Mouse (Mus musculus): ENCODE data around the gene Hectd1.

Hectd1 gene

DNA sequence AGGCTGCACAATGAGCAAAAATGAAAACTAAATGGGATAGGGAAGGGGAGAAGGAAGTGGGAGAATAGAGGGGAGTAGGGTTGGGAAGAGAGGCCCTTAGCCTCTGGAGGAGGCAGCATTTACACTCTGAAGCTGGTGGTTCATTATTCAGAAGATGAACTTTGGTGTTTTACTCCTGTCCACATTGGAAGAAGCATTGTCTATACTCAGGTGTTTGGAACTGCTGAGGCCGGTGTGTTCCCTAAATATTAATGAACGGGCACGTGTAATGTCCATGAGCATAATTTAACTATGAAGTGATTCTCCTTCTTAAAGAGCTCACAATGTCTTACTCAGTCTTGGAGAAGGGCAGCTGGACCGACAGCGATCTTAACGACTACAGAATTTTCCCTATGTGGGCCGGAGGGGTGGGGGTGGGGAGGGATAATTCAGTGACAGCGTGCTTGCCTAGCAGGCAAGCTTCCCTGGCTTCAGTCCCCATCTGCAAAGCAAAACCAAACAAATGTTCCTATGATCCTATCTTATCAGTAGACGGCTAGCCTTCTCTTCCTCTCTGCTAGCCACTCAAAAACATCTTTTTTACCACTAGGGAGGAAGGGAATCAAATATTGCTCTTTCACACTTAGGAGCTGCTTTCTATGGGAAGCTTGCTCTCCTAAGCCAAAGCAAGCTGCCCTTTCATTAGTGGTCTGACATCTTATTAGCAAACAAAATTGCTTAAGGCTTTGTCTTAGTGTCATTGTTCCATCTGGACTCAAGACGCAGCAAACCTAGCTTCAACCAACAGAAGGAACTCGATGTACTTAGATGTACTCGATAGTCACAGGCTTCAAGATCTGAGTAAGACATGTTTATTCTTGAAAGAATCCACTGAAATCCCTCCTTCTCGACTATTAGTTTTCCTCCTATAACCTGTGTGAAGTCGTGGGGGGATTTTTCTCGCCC is 14.5 kb upstream of the Hectd1 start:
- no peak for DNase-seq (ENCODE audit: extremely low spot score)

DNA sequence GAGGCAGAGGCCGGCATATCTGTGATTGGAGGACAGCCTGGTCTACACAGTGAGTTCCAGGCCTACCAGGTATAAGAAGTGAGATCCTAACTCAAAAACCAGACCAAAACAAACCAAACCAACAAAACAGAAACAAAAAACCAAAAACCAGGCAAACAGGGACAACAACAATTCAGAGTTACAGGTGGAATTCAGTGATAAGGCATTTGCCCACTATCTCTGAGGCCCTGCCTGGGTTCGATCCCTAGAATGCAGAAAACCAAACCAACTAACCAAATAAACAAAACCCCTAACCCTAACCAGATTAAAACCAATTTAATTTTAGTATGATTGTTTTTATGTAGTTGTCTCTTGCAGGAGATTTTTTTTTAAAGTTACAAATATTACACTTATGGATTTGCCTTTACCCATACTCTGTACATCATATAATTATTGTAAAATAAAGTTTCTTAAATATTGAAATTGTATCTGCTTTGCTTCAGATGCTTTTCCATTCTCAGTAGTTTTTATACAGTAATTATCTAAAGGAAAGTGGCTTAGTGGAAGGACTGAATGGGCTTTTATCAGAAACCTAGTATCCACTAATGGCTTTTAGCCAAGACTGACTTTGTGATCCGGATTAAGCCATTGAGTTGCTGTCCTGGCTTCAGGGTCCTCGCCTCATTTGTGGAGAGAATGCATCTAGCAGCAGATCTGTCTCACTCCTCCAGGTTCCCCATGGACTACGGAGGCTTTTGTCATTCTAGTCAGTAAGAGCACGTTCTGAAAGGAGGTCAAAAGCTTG is 12.9 kb upstream of the Hectd1 start:
- no peak for DNase-seq (ENCODE audit: extremely low spot score)

DNA sequence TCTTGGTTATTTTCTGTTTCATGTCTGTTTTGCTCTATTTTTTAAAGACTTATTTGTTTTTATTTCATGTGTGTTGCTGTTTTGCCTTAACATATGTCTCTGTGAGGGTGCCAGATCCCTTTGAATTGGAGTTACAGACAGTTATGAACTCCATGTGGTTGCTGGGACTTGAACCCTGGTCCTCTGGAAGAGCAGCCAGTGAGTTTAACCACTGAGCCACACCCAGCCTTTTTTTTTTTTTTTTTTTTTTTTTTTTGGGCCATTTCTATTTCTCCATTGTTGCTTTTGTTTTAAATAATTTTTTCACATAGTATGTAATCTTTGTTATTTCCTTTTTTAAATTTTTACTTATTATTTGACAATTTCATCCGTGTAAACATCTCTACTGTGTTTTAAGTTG is 10.5 kb upstream of the Hectd1 start:
- no peak for DNase-seq (ENCODE audit: extremely low spot score)

DNA sequence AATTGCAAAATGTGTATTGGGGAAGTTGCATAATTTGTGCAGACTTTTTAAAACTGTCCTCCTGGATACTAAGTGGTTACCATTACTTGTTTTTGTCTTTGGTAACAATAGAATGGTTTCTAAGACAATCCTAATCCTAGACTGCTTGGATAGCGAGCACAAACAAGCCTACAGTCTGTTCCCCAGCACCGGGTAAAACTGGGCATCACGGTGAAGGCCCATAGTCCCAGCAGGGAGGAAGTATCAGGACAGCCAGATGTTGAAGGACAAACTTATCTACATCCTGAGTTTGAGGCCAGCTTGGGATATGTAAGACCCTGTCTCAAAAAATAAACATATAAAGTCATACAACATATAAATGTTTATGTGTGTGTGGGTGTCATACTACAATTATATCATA is 5.9 kb upstream of the Hectd1 start:
- no peak for DNase-seq (ENCODE audit: extremely low spot score)

DNA sequence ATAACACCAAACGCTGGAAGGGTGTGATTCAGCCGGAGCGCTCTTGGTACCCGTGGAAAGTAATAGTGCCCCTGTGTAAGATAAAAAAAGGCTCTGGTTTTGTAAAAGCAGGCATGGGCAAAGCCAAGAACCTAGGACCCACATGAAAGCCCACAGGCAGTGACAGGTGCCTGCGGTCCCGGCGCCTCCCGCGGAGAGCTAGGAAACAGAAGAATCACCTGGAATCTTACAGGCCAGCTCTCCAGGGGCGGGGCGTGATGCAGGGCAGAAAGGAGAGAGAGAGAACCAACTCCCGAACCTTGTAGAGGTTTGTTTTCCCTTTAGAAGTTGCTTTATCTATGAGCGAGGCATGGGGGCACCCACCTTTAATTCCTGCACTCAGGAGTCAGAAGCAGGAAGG is 2.6 kb upstream of the Hectd1 start:
- DNase-seq (ENCODE audit: extremely low spot score) = no peak

DNA sequence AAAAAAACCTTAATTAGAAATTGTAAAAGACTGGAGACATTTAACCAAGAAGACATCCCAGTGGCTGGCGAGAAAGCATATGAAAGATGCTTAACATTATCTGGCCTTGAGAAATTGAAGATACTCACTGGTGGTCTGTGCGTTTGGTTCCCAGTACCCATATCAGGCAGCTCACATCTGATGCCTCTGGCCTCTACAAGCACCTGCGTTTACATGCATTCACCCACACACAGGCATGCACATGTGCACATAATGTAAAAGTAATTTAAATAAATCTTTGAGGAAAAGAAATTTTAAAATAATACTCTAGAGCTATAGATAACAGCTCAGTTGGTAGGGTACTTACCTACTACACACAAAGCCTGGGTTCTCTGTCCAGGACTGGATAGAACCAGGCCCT is 2.0 kb upstream of the Hectd1 start:
- no peak for DNase-seq (ENCODE audit: extremely low spot score)

DNA sequence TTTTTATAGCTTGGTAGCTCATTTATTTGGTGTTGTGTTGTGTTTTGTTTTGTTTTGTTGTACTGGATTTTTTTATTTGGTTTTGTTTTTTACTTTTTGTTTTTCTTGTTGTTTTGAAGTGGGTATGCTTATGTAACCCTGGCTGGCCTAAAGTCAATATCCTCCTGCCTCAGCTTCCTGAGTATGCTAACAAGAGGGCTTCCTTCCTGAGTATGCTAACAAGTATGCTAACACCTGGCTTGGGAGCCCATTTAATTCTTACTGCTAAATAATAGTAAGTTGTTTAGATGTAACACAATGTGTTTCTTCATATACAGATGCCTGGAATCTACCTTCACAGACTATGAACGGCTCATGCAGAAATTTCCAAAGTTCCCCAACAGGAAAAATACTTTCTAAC is 1.3 kb upstream of the Hectd1 start:
- no peak for DNase-seq (ENCODE audit: extremely low spot score)

DNA sequence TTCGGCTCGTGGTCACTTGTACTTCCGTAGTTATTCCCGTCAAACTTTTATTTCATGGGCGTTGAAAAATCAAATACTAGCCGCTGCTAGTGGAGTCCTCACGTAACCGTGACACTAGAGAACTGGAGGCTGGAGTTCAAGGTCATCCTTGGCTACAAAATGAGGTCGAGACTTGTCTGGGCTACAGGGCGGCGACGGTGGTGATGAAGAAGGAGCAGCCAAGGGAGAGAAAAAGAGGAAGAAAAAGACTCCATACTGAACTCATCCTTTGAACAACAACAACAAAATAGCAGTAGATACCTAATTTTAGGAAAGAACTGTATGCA is 704 bp upstream of the Hectd1 start:
- DNase-seq (ENCODE audit: extremely low spot score) = no peak

DNA sequence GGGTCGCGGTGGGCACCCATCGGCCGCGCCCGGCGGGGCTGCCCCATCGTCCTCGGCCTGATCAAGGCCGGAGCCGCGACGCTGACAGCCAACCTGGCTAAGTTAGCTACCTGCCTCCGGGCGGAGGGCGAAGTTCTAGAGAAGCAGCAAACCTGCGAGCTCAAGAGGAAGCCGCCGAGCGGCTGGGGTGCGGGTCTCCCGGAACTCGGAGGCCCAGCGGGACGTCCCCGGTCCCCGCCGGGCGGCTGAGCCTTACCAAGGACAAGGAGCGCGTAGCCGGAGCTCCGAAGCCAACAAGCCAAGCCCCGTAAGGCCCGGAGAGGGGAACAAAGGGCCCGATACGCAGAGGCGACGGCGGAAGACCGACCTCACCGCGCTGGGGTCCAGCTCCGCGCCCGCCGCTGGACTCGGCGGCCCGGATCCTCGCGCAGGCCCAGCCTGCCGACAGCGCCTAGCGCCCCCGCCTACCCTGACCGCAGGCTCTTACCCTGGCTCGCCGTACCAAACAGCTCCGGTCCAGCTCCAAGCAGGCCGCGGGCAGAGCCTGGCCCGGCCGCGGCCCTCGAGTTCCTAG is 533 bp downstream of the Hectd1 start:
- DNase-seq (ENCODE audit: extremely low spot score) = no peak

DNA sequence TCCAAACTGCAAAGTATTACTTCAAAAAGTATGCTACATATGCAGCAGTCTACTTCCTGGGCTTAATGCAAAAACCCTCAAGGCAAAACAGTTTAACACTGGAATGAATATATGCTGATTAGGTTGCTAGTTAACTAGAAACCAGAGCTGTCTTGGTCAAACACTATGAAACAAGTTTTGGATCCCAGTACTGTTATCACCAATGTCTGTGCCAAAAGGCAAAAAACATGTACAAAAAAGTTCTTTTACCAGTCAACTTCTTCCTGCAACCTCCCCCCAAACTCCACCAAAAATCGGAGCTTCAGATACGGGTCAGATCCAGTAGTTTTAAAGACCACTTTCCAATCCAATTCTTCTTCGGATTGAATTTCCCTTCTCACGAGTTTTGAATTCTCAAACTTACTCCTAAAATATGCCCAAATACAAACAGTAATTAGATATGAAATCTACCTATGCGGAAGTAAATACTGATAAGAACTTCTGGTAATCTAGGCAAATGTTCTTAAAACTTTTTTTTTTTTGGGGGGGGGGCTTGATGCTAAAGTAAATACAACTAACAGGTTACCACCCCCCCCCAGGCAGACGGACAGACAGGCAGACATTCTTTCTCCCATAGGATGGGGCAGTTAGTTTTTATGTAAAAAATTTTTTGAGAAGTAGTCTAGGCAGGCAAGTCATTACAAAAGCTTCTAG is 1.2 kb downstream of the Hectd1 start:
- no peak for DNase-seq (ENCODE audit: extremely low spot score)

DNA sequence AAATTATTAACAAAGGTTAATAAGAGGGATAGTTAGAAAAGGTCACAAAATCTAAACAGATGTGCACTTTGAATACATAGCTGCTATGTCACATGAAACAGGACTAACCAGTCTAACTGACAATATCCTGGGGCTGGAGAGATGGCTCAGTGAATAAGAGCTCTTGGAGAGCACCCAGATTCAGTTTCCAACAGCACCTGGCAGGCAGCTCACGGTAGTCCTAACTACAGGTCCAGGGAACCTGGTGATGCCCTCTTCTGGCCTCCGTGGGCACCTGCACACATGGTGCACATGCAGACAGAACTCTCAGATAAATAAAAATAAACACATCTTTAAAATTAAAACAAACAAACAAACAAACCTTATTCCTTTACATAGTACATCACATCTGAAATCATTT is 4.0 kb downstream of the Hectd1 start:
- no peak for DNase-seq (ENCODE audit: extremely low spot score)

DNA sequence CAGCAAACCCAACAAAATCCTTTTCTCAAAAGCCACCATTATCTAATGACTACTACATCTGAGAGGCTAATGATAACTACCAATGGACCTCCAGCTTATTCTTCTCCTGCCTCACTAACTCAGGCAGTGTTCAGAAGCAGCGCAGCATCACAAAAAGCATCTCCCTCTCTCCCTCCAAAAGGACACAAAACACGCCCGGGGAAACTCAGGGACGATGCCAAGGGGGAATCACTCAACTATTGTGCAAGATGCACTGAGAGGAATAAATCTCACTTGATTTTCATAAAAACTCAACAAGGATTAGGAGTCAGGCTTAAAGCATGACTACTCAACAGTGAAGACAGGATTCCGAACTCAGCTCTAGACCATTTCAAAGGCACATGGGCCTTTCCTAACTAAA is 6.0 kb downstream of the Hectd1 start:
- DNase-seq (ENCODE audit: extremely low spot score) = no peak

DNA sequence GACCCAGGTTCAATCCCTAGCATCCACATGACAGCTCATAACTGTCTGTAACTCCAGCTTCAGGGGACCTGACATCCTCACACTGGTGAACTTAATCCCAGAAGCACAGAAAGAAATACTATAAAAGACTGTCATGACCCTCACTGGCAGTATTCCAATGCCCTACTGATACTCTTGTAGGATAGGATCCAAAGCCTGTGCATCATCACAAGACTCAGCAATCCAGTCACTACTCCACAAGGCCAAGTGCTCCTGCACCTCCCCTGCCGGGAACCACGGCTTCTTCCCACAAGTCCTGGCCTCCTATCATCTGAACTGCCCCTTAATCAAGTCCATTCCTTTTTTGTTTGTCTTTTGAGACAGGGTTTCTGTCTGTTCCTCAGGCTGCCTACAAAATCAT is 6.5 kb downstream of the Hectd1 start:
- no peak for DNase-seq (ENCODE audit: extremely low spot score)

DNA sequence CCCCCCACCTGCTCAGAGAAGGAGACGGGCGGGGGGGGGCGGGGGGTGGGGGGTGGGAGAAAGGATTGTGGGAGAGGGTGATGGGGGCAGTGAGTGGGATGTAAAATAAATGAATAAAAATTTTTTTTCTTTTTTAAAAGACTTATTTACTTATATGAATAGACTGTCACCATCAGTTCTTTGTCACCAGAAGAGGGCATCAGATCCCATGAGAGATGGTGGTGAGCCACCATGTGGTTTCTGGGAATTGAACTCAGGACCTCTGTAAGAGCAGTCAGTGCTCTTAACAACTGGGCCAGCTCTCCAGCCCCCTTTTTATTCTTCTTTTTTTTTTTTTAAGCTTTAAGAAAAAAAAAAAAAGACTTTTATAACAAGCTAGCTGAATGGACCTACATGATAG is 7.1 kb downstream of the Hectd1 start:
- no peak for DNase-seq (ENCODE audit: extremely low spot score)

DNA sequence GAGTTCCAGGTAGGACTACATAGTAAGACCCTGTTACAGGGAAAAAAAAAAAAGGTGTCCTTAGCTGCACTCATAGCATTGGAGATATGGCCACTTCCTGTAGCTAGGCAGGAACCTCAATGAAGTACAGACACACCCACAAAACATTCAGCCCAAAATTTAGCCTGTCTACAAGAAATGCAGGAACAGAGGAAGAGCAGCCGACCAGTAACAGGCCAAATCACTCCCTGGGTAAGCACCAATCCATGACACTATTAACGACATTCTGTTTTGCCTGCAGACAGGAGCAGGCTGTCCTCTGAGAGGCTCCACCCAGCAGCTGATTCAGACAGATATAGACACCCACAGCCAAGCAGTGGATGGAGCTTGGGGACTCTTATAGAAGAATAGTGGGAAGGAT is 8.1 kb downstream of the Hectd1 start:
- DNase-seq (ENCODE audit: extremely low spot score) = no peak

DNA sequence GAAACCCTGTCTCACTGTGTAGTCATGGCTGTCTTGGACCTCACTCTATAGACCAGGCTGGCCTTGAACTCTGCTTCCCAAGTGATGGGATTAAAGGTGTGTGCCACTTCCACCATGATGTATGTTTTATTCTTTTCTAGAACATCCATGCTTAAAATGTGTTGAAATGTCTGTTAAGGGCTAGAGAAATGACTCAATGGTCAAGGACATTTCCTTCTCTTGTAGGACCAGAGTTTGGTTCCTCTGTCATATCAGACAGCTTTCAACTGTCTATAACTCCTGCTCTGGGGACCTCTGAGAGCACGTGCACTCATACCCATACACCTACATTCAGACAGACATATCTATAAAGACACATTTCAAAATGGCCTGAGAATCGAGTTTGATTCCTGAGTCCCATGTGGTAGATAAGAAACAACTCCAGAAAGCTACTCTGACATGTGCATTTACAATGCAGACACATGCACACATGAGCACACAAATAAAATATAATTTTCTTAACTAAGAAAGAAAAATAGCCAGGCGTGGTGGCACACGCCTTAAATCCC is 9.3 kb downstream of the Hectd1 start:
- DNase-seq (ENCODE audit: extremely low spot score) = no peak

DNA sequence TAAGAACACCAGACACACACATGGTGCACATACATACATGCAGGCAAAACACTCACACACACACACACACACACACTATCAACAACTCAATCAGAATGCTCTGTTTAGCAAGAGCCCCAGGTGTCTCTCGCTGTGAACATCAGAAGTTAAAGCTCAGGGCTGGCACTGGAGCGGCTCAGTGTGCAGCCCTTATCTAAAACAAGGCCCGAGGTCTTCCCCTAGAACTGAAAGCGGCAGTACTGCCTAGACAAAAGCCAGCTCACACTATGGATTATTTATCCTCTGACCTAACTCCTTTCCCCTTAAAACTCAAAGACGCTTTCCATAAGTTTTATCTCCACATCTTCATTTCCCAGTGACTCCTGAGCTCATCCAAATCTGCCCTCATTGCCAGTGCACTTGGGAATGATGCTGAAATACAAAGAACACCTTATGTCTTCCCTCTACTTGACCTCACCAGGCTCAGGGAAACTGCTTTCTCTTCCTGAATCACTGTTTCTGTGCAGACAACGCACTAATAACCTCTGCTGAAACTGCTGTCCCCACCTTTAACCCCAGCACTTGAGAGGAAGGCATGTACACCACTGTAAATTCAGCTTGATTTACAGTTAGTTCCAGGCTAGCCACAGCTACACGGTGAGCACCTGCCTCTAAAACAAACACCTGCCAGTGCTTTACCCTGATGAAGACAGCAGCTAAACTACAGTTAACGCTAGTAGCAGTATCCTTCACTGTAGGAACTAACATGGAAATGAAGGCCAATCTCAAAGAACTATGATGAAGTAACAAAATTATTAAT is 11.3 kb downstream of the Hectd1 start:
- no peak for DNase-seq (ENCODE audit: extremely low spot score)

DNA sequence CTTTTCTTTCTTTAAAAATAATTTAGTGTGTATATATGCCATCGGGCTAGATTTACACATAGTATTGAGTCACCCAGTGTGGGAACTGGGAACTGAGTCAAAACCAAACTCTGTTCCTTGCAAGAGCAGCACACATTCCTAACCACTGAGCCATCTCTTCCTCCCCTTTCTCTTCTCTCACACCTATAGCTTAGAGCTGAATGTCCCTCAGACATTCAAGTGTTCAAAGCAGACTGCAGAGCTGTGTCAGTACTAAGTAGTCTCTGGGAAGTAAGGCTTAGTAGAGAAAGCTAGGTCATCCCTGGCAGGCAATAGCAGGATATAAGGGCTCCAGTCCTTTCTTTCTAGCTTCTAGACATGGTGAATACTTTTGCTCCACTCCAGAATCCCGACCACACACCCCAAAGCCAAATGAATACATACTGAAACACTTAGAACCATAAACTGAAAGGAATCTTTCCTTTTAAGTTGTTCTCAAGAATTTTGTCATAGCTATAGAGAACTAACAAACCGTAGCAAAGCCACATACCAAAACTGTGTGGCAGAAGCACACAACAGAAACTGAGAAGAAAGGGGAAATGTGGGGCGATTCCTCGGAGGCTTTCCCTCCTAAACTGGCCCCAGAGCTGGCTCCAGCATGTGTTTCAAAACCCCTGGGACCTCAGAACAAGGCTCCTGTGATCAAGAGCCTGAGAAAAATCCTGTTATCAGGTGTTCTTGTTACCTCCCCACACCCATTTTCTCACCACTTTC is 17.8 kb downstream of the Hectd1 start:
- no peak for DNase-seq (ENCODE audit: extremely low spot score)

DNA sequence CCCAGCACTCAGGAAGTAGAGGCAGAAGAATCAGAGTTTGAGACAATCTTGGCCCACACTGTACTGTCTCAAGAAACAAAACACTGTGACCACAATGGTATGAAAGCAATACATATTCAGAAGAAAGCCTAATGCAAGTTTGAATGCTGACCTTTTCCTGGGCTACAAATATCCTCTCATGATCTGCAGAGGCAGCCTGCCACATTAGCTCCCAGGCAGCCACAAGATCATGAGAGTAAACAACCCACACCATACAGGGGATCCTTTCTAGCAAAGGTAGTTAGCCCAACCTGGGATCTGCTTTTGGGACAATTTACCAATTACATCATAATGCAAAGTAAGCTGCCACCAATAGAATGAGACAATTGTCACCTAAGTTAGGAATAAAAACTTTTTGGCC is 18.8 kb downstream of the Hectd1 start:
- DNase-seq (ENCODE audit: extremely low spot score) = no peak

DNA sequence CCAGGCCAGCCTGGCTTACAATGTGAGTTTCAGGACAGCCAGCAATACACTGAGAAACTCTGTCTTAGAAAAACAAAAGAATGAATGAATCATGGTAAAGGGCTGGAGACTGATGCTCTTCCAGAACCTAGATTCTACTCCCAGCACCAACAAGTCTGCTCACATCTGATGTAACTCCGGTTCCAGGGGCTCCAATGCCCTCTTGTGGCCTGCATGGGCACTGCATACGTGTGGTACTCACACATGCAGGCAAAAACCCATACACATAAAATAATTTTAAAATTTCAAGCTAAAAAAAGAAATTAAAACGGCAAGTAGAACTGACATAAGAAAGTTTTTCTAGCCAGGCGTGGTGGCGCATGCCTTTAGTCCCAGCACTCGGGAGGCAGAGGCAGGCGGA is 44.5 kb downstream of the Hectd1 start:
- peak; percentile 19 for DNase-seq (ENCODE audit: extremely low spot score)

Measured in embryo, embryonic 9.5 days (tissue).